Mouse (Mus musculus): ENCODE data around the gene Il17d.

DNA sequence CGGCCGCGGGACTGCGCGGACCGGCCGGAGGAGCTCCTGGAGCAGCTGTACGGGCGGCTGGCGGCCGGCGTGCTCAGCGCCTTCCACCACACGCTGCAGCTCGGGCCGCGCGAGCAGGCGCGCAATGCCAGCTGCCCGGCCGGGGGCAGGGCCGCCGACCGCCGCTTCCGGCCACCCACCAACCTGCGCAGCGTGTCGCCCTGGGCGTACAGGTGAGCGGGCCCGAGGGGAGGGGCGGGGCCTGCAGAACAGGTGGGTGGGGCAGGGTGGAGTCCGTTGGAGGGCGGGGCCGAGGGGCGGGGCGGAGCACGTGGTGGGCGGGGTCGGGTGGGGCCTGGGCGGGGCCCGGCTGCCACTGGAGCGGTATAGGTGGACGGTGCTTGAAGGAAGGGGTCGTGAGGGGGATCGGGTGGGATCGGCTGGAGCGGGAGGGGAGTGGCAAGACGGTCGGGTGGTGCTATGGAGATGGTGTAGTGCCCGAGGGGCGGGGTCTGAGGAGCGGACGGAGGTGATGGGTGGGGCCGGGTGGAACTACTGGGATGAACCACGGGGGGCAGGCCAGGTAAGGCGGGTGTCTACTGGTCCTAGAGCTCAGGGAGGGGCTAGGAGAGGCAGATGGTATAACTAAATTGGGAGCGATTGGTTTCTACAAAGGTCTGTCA is 942 bp downstream of the Il17d start:
- TF ChIP-seq CTCF (IDR thresholded peaks at IDR 0.05; ENCODE audit: low read depth, low read length) (no peak), POLR2A (IDR thresholded peaks at IDR 0.05; ENCODE audit: borderline replicate concordance, low read depth, low read length) (no peak)
